Mouse (Mus musculus): Measurements from ENCODE around the gene Ugt1a7c. TPM values are rescaled to one million over a fixed set of nuclear protein-coding genes. Genes with fewer than 3 reads are reported as not detected.

Ugt1a7c gene
- polyA plus RNA-seq, 1 experiment from 2014 or later = 0.36 TPM

- Histone ChIP-seq H3K9me3 (peaks cover 100% of the 10 kb centered on the region), H3K36me3 (replicated peaks) (no peaks in the 10 kb centered on the region), H3K4me1 (no peaks in the 10 kb centered on the region), H3K4me3 (no peak overlapping the region), H3K27me3 (replicated peaks; ENCODE audit: low read depth, poor library complexity, severe bottlenecking) (no peaks in the 10 kb centered on the region), H3K27ac (replicated peaks) (no peak overlapping the region)
- DNase-seq (ENCODE audit: low spot score) = no peak
- WGBS = 76% methylated on average over 6 of the region's 6 CpGs
These were observed 136.3 kb downstream of the Ugt1a7c start for GRCm38 (mm10) chr1:88230981-88231802.

- H3K4me1 ChIP-seq = no peaks in the 10 kb centered on the region
- 69% methylated on average over 7 of the region's 7 CpGs for WGBS
- H3K27ac ChIP-seq (replicated peaks) = no peak overlapping the region
- H3K36me3 ChIP-seq (replicated peaks) = no peaks in the 10 kb centered on the region
- no peaks in the 10 kb centered on the region for H3K27me3 ChIP-seq (replicated peaks; ENCODE audit: low read depth, poor library complexity, severe bottlenecking)
- H3K9me3 ChIP-seq = peaks cover 97% of the 10 kb centered on the region
- no peak for DNase-seq (ENCODE audit: low spot score)
- no peak overlapping the region for H3K4me3 ChIP-seq
These were observed 137.1 kb downstream of the Ugt1a7c start for GRCm38 (mm10) chr1:88231803-88232499.

GRCm38 (mm10) chr1:88232664-88233380, 138.0 kb downstream of the Ugt1a7c start:
- 56% methylated on average over 3 of the region's 3 CpGs for WGBS
- no peak overlapping the region for H3K27ac ChIP-seq (replicated peaks)

GRCm38 (mm10) chr1:88233421-88234247, 138.8 kb downstream of the Ugt1a7c start:
- Histone ChIP-seq H3K36me3 (replicated peaks) (no peaks in the 10 kb centered on the region), H3K4me3 (no peak overlapping the region), H3K4me1 (no peaks in the 10 kb centered on the region), H3K27me3 (replicated peaks; ENCODE audit: low read depth, poor library complexity, severe bottlenecking) (no peaks in the 10 kb centered on the region), H3K9me3 (peaks cover 97% of the 10 kb centered on the region), H3K27ac (replicated peaks) (no peak overlapping the region)
- no peak for DNase-seq (ENCODE audit: low spot score)
- 68% methylated on average over 14 of the region's 14 CpGs for WGBS

More at GRCm38 (mm10) chr1:88232664-88233380, 138.0 kb downstream of the Ugt1a7c start:
- no peaks in the 10 kb centered on the region for H3K27me3 ChIP-seq (replicated peaks; ENCODE audit: low read depth, poor library complexity, severe bottlenecking)
- no peaks in the 10 kb centered on the region for H3K36me3 ChIP-seq (replicated peaks)
- peaks cover 97% of the 10 kb centered on the region for H3K9me3 ChIP-seq
- no peak for DNase-seq (ENCODE audit: low spot score)
- no peaks in the 10 kb centered on the region for H3K4me1 ChIP-seq
- no peak overlapping the region for H3K4me3 ChIP-seq

- 65% methylated on average over 4 of the region's 4 CpGs for WGBS
- H3K27ac ChIP-seq (replicated peaks) = no peak overlapping the region
These were observed 139.4 kb downstream of the Ugt1a7c start for GRCm38 (mm10) chr1:88234248-88234610.

GRCm38 (mm10) chr1:88234646-88235045, 139.8 kb downstream of the Ugt1a7c start:
- 46% methylated on average over 5 of the region's 5 CpGs for WGBS
- no peaks in the 10 kb centered on the region for H3K4me1 ChIP-seq
- no peak overlapping the region for H3K27ac ChIP-seq (replicated peaks)
- no peaks in the 10 kb centered on the region for H3K27me3 ChIP-seq (replicated peaks; ENCODE audit: low read depth, poor library complexity, severe bottlenecking)
- peaks cover 97% of the 10 kb centered on the region for H3K9me3 ChIP-seq
- no peak for DNase-seq (ENCODE audit: low spot score)
- no peak overlapping the region for H3K4me3 ChIP-seq
- H3K36me3 ChIP-seq (replicated peaks) = no peaks in the 10 kb centered on the region

More at GRCm38 (mm10) chr1:88234248-88234610, 139.4 kb downstream of the Ugt1a7c start:
- no peaks in the 10 kb centered on the region for H3K27me3 ChIP-seq (replicated peaks; ENCODE audit: low read depth, poor library complexity, severe bottlenecking)
- no peak for DNase-seq (ENCODE audit: low spot score)
- peaks cover 97% of the 10 kb centered on the region for H3K9me3 ChIP-seq
- H3K4me3 ChIP-seq = no peak overlapping the region
- no peaks in the 10 kb centered on the region for H3K4me1 ChIP-seq
- no peaks in the 10 kb centered on the region for H3K36me3 ChIP-seq (replicated peaks)

GRCm38 (mm10) chr1:88235046-88235893, 140.4 kb downstream of the Ugt1a7c start:
- Histone ChIP-seq H3K4me1 (no peaks in the 10 kb centered on the region), H3K36me3 (replicated peaks) (no peaks in the 10 kb centered on the region), H3K9me3 (peaks cover 97% of the 10 kb centered on the region), H3K27ac (replicated peaks) (no peak overlapping the region), H3K27me3 (replicated peaks; ENCODE audit: low read depth, poor library complexity, severe bottlenecking) (no peaks in the 10 kb centered on the region), H3K4me3 (no peak overlapping the region)
- no peak for DNase-seq (ENCODE audit: low spot score)
- 66% methylated on average over 11 of the region's 11 CpGs for WGBS

GRCm38 (mm10) chr1:88235894-88236415, 141.1 kb downstream of the Ugt1a7c start:
- peaks cover 97% of the 10 kb centered on the region for H3K9me3 ChIP-seq
- H3K36me3 ChIP-seq (replicated peaks) = no peaks in the 10 kb centered on the region
- no peaks in the 10 kb centered on the region for H3K27me3 ChIP-seq (replicated peaks; ENCODE audit: low read depth, poor library complexity, severe bottlenecking)
- no peak for DNase-seq (ENCODE audit: low spot score)
- H3K4me3 ChIP-seq = no peak overlapping the region
- H3K27ac ChIP-seq (replicated peaks) = no peak overlapping the region
- no peaks in the 10 kb centered on the region for H3K4me1 ChIP-seq
- 67% methylated on average over 4 of the region's 4 CpGs for WGBS

- no peaks in the 10 kb centered on the region for H3K27me3 ChIP-seq (replicated peaks; ENCODE audit: low read depth, poor library complexity, severe bottlenecking)
- no peak overlapping the region for H3K4me3 ChIP-seq
- H3K36me3 ChIP-seq (replicated peaks) = no peaks in the 10 kb centered on the region
- no peak overlapping the region for H3K27ac ChIP-seq (replicated peaks)
- no peaks in the 10 kb centered on the region for H3K4me1 ChIP-seq
- no peak for DNase-seq (ENCODE audit: low spot score)
- WGBS = 82% methylated on average over 5 of the region's 5 CpGs
- peaks cover 96% of the 10 kb centered on the region for H3K9me3 ChIP-seq
These were observed 142.4 kb downstream of the Ugt1a7c start for GRCm38 (mm10) chr1:88237311-88237710.

- Histone ChIP-seq H3K36me3 (replicated peaks) (no peaks in the 10 kb centered on the region), H3K9me3 (peaks cover 95% of the 10 kb centered on the region), H3K27me3 (replicated peaks; ENCODE audit: low read depth, poor library complexity, severe bottlenecking) (no peaks in the 10 kb centered on the region), H3K4me1 (no peaks in the 10 kb centered on the region), H3K4me3 (no peak overlapping the region), H3K27ac (replicated peaks) (no peak overlapping the region)
- DNase-seq (ENCODE audit: low spot score) = no peak
- WGBS = 81% methylated on average over 6 of the region's 6 CpGs
These were observed 143.9 kb downstream of the Ugt1a7c start for GRCm38 (mm10) chr1:88238771-88239170.

- peaks cover 95% of the 10 kb centered on the region for H3K9me3 ChIP-seq
- H3K4me3 ChIP-seq = no peak overlapping the region
- H3K4me1 ChIP-seq = no peaks in the 10 kb centered on the region
- H3K27ac ChIP-seq (replicated peaks) = no peak overlapping the region
- H3K27me3 ChIP-seq (replicated peaks; ENCODE audit: low read depth, poor library complexity, severe bottlenecking) = no peaks in the 10 kb centered on the region
- DNase-seq (ENCODE audit: low spot score) = no peak
- H3K36me3 ChIP-seq (replicated peaks) = no peaks in the 10 kb centered on the region
- 73% methylated on average over 5 of the region's 5 CpGs for WGBS
These were observed 145.2 kb downstream of the Ugt1a7c start for GRCm38 (mm10) chr1:88240072-88240471.
